Mouse (Mus musculus) forebrain, postnatal 0 days (tissue): ENCODE results near the gene Rpp40. TPM values are rescaled to one million over a fixed set of nuclear protein-coding genes. Genes with fewer than 3 reads are reported as not detected.

Experiments used
- ATAC-seq: fragments of 200-750 bp; cut with Nextera tagmentation; 2 replicates; pipeline ENCODE4 v1.8.0; 2017; ENCODE audit warnings: mild to moderate bottlenecking, moderate library complexity
- DNase-seq: peaks from one replicate; pipeline ENCODE4 v3.0.0-alpha.2; 2015
- H3K27ac ChIP-seq: fragments of 300-500 bp; sonication (generic); 2 replicates; pipeline ENCODE4 v1.5.1; 2014; ENCODE audit warnings: low read depth, mild to moderate bottlenecking, antibody characterized with exemption, low read length, moderate library complexity, mixed read lengths
- H3K27me3 ChIP-seq: fragments of 300-500 bp; sonication (generic); 2 replicates; pipeline ENCODE4 v1.6.1; 2014; ENCODE audit warnings: mild to moderate bottlenecking, low read length, mixed read lengths; ENCODE audit not compliant: insufficient read depth
- H3K36me3 ChIP-seq: fragments of 300-500 bp; sonication (generic); 2 replicates; pipeline ENCODE4 v1.6.1; 2014; ENCODE audit warnings: mild to moderate bottlenecking, moderate library complexity; ENCODE audit not compliant: insufficient read depth
- H3K4me1 ChIP-seq: fragments of 300-500 bp; sonication (generic); 2 replicates; pipeline ENCODE4 v1.6.1; 2014; ENCODE audit warnings: antibody characterized with exemption; ENCODE audit not compliant: insufficient read depth
- H3K4me2 ChIP-seq: fragments of 300-500 bp; sonication (generic); 2 replicates; pipeline ENCODE4 v1.6.1; 2014; ENCODE audit warnings: low read depth, mild to moderate bottlenecking, moderate library complexity
- H3K4me3 ChIP-seq: fragments of 300-500 bp; sonication (generic); 2 replicates; pipeline ENCODE4 v1.5.1; 2014; ENCODE audit warnings: low read depth, low read length, mixed read lengths
- H3K9ac ChIP-seq: fragments of 300-500 bp; sonication (generic); 2 replicates; pipeline ENCODE4 v1.6.1; 2014; ENCODE audit warnings: mild to moderate bottlenecking
- H3K9me3 ChIP-seq: fragments of 300-500 bp; sonication (generic); 2 replicates; pipeline ENCODE4 v1.6.1; 2016; ENCODE audit warnings: low read length
- CTCF ChIP-seq: sonication (generic); IDR thresholded peaks from 2 replicates; pipeline ENCODE4 v1.5.1; 2016; ENCODE audit warnings: antibody characterized with exemption, control low read depth, low read depth
- WGBS: fragments of 180-500 bp; shearing (Covaris S2); extraction: QIAGEN DNeasy Blood & Tissue Kit; methylation state at CpG from one replicate; pipeline ENCODE4 v1.1.7; 2014; 5-methylcytosine and 5-hydroxymethylcytosine counted together
- polyA plus RNA-seq: library from polyadenylated mRNA; unstranded; fragments of >200 nt; fragmentation: Nextera tagmentation; extraction: Ambion mirVana; gene quantifications from 2 replicates; pipeline ENCODE4 v1.2.1, GENCODE M21; 2015
- total RNA-seq: library from RNA; depleted of rRNA; stranded (reverse); fragments of >200 nt; gene quantifications from 2 replicates; pipeline ENCODE4 v1.2.3, GENCODE M21; 2014

The Rpp40 gene
- total and polyA plus RNA-seq, 2 experiments from 2014 or later, result 2.8 to 8.6 TPM

DNA sequence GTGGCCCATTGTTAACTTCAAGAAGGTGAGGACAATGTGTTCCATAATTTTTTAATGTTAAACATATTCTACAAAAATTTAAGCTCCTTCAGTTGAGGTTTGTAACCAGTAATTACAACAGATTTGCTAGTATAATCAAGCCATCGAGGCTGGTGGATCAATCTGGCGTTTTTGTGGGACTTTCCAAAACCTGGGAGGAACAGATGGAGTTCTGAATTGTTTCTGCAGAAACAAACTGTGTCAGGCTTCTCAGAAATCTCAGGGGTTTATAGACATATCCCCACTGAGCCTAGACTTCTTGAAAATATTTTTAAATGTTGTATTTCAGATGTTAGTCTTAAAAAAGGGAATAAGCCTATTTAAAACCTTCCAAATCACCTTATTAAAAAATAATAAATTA lies 31.8 kb upstream of the Rpp40 start:
- no peak overlapping the region for H3K4me2 ChIP-seq
- no peaks in the 10 kb centered on the region for H3K27me3 ChIP-seq
- 52% methylated on average over 2 of the region's 2 CpGs for WGBS
- no peaks in the 10 kb centered on the region for H3K36me3 ChIP-seq
- H3K4me3 ChIP-seq, result no peak overlapping the region
- H3K9me3 ChIP-seq, result peaks cover 6% of the 10 kb centered on the region
- peak; percentile 83 for DNase-seq
- H3K27ac ChIP-seq, result no peak overlapping the region
- H3K9ac ChIP-seq, result no peak overlapping the region
- no peaks in the 10 kb centered on the region for H3K4me1 ChIP-seq
- TF ChIP-seq CTCF, result no peak
- ATAC-seq, result peak; percentile 77

DNA sequence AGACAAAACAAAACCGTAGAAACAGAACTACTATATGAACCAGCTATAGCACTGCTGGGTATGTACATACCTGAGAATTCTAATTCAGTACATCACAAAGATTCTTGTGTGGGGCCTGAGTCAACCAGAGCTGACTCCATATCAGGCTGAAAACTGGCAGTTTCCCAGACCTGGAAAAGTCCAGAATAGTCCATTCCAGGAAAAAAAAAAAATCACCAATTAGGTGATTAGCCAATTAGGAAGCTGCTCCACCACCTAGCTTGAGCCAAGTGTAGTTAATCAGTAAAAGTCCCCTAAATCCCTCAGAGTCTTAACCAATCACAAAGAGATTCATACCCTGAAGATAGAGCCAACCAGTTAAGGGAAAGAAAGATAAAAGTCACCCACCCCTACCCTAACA lies 5.3 kb upstream of the Rpp40 start:
- no peak overlapping the region for H3K9ac ChIP-seq
- TF ChIP-seq CTCF, result no peak
- no peak for ATAC-seq
- H3K27ac ChIP-seq, result no peak overlapping the region
- no peaks in the 10 kb centered on the region for H3K4me1 ChIP-seq
- 72% methylated on average over 1 of the region's 1 CpGs for WGBS
- no peak overlapping the region for H3K4me3 ChIP-seq
- no peak for DNase-seq
- H3K36me3 ChIP-seq, result no peaks in the 10 kb centered on the region
- H3K9me3 ChIP-seq, result no peaks in the 10 kb centered on the region
- no peaks in the 10 kb centered on the region; the same call in 1 of the 2 replicates for H3K27me3 ChIP-seq
- no peak overlapping the region for H3K4me2 ChIP-seq

DNA sequence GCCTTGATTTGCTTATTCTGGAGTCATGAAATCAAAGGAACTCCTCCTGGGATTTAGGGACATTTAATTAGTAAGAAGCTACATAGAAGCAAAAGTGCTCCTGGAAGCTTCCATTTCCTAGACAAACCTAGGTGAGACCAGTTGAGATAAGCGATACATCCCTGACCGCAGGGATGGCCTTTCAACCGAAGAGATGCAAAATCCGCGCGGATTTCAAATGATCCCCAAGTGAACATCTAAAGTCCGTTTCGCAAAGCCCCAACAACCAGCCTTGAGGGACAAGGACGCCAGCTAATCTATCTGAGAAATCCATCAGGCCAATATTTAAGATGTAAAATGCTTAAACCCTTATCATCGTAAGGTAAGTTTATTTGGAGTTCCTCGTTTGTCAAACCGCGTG lies 781 bp downstream of the Rpp40 start:
- Histone ChIP-seq H3K27me3 (no peaks in the 10 kb centered on the region; the same call in 1 of the 2 replicates), H3K4me1 (no peaks in the 10 kb centered on the region), H3K27ac (no peak overlapping the region), H3K36me3 (no peaks in the 10 kb centered on the region), H3K4me3 (peak overlapping the region; percentile 52), H3K9me3 (no peaks in the 10 kb centered on the region), H3K4me2 (peak overlapping the region; percentile 58), H3K9ac (peak overlapping the region; percentile 36; the same call in 1 of the 2 replicates)
- no peak for DNase-seq
- TF ChIP-seq CTCF, result no peak
- no peak; the same call in 1 of the 2 replicates for ATAC-seq
- WGBS, result 1% methylated on average over 13 of the region's 13 CpGs

DNA sequence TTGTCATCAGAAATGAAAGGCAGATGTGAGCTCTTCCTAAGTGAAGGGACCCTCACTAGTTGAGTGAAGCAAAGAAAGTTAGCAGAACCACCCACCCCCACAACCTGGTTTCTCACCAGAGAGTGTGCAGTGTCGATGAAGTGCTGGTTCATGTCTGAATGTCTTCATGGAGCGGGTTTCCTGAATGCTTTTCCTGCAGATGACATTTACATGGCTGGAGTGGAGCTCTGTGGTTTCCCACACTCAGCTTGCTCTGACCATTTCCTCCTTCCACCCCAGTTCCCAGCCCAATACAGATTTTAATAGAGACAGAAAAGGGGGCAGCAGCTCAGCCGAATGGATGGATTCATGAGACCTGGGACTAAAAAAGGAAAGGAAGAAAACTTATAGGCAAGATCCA lies 13.3 kb downstream of the Rpp40 start:
- no peaks in the 10 kb centered on the region for H3K4me1 ChIP-seq
- ATAC-seq (no peak), DNase-seq (no peak)
- TF ChIP-seq CTCF, result no peak
- H3K36me3 ChIP-seq, result 0 out of 2 replicates have a peak, but pooled peaks cover 3% of the 10 kb centered on the region
- WGBS, result 94% methylated on average over 3 of the region's 3 CpGs
- H3K4me3 ChIP-seq, result no peak overlapping the region
- H3K4me2 ChIP-seq, result no peak overlapping the region
- H3K9me3 ChIP-seq, result no peaks in the 10 kb centered on the region
- H3K27ac ChIP-seq, result no peak overlapping the region
- H3K9ac ChIP-seq, result no peak overlapping the region
- H3K27me3 ChIP-seq, result no peaks in the 10 kb centered on the region

DNA sequence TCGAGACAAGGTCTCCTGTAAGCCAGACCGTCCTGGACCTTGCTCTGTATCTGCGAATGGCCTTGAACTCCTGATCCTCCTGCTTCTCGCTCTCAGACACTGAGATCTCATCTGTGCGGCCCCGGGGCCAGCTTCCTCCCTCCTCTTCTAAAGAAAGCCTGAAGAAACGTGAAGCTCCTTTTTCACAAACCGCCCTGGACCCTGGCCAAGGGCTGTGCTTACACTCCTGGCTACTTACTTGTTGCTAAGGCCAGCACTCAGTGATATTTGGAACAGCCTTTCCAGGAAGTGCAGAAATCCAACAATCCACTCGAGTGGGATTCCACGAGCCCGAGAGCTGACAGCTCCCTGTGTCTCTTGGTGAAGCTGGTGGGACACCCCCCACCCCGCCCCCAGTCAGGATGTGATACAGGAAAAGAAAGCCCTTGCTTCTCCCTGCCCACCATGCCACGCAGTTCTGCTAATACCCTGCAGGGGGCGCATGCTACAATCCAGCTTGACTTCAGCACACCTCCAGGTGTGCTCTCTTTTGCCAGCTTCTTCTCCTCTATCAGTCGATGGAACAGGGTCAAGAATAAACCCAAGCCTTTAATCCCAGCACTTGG lies 19.9 kb downstream of the Rpp40 start:
- Histone ChIP-seq H3K4me2 (no peak overlapping the region), H3K9me3 (no peaks in the 10 kb centered on the region), H3K27ac (no peak overlapping the region), H3K27me3 (no peaks in the 10 kb centered on the region), H3K36me3 (no peaks in the 10 kb centered on the region), H3K4me3 (no peak overlapping the region), H3K4me1 (no peaks in the 10 kb centered on the region), H3K9ac (no peak overlapping the region)
- ATAC-seq (no peak), DNase-seq (no peak)
- 29% methylated on average over 15 of the region's 15 CpGs for WGBS
- TF ChIP-seq CTCF, result peak; percentile 57

DNA sequence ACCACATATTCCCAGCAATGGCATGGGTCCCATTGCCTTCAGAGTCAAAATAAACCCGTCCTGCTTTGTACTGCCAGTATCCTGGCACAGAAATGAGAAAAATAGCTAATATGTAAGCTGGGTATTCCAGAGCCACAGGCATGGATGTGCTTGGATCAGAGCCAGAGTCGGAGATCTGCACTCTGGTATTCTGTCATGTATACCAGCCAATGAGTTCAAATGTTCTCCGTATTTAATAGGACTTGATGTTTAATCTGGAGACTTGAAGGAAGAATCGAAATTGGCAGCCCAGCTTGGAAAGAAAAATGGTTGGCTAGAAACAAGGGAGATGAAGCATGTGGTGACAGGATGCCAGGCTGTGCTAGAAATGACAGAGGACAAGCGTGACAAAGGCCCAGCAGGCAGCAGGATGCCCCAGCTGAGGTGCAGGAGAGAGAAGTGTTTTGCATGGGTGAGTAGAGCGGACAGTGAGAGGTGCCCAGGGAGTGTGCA lies 25.6 kb downstream of the Rpp40 start:
- peak; percentile 69 for DNase-seq
- Histone ChIP-seq H3K4me3 (no peak overlapping the region), H3K4me1 (no peaks in the 10 kb centered on the region), H3K4me2 (no peak overlapping the region), H3K9ac (no peak overlapping the region), H3K36me3 (no peaks in the 10 kb centered on the region), H3K27ac (no peak overlapping the region), H3K27me3 (no peaks in the 10 kb centered on the region), H3K9me3 (no peaks in the 10 kb centered on the region)
- 42% methylated on average over 6 of the region's 6 CpGs for WGBS
- TF ChIP-seq CTCF, result no peak
- ATAC-seq, result peak; percentile 69; the same call in 1 of the 2 replicates

DNA sequence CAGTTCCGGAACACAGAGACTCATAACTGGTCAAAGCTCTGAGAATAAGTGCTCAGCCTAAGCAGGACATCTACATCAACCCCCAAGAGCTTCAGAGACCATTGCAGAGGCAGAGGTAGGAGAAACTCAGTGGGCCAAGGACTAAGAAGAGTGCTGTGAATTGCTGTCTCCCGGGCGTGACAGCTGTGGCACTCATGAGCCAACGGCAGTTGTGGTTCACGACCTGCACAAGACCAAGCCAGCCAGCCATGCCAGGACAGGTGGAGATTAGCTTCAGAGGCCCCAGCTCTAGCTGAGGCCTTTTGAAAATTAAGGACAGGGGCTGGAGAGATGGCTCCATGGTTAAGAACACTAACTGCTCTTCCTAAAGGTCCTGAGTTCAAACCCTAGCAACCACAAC lies 26.6 kb downstream of the Rpp40 start:
- Histone ChIP-seq H3K9me3 (no peaks in the 10 kb centered on the region), H3K9ac (no peak overlapping the region), H3K4me2 (no peak overlapping the region), H3K36me3 (no peaks in the 10 kb centered on the region), H3K4me3 (no peak overlapping the region), H3K4me1 (no peaks in the 10 kb centered on the region), H3K27ac (no peak overlapping the region), H3K27me3 (no peaks in the 10 kb centered on the region)
- WGBS, result 85% methylated on average over 5 of the region's 5 CpGs
- TF ChIP-seq CTCF, result no peak
- no peak for DNase-seq
- no peak for ATAC-seq
